Mouse (Mus musculus): Measurements from ENCODE around the gene Mpp3. TPM values are rescaled to one million over a fixed set of nuclear protein-coding genes. Genes with fewer than 3 reads are reported as not detected.

Mpp3 gene
- polyA plus RNA-seq, 2 experiments = 4.9 to 15.7 TPM

- no peak for ATAC-seq (ENCODE audit: low FRiP score, low read depth)
- WGBS = 82% methylated on average over 12 of the region's 12 CpGs
- H3K36me3 ChIP-seq (ENCODE audit: control insufficient read depth, insufficient read depth, low read length) = 0 out of 2 replicates have a peak, but pooled peaks cover 3% of the 10 kb centered on the region
Observed at GRCm38 (mm10) chr11:101981850-101982249, 46.4 kb downstream of the Mpp3 start.

GRCm38 (mm10) chr11:101980603-101981157 is 47.6 kb downstream of the Mpp3 start:
- no peak overlapping the region for H3K4me3 ChIP-seq (replicated peaks; ENCODE audit: low read length)
- H3K27ac ChIP-seq (replicated peaks; ENCODE audit: low read depth, low read length) = no peak overlapping the region
- no peak overlapping the region for H3K4me2 ChIP-seq (replicated peaks; ENCODE audit: low read depth, low read length, severe bottlenecking)
- H3K27me3 ChIP-seq (ENCODE audit: control insufficient read depth, insufficient read depth, low read length) = no peaks in the 10 kb centered on the region
- no peaks in the 10 kb centered on the region for H3K9me3 ChIP-seq (ENCODE audit: control insufficient read depth, low read length)
- H3K36me3 ChIP-seq (ENCODE audit: control insufficient read depth, insufficient read depth, low read length) = 0 out of 2 replicates have a peak, but pooled peaks cover 3% of the 10 kb centered on the region
- H3K4me1 ChIP-seq (ENCODE audit: control insufficient read depth, insufficient read depth, low read length) = 0 out of 2 replicates have a peak, but pooled peaks cover 5% of the 10 kb centered on the region
- no peak overlapping the region for H3K9ac ChIP-seq (ENCODE audit: low read depth, low read length, severe bottlenecking)
- 75% methylated on average over 9 of the region's 9 CpGs for whole genome bisulfite sequencing
- DNase-seq (ENCODE audit: low spot score) (no peak), ATAC-seq (ENCODE audit: low FRiP score, low read depth) (no peak)
- TF ChIP-seq POLR2A (IDR thresholded peaks at IDR 0.05; ENCODE audit: borderline replicate concordance, extremely low read depth, insufficient read depth, insufficient read length) = no peak

More at GRCm38 (mm10) chr11:101981850-101982249, 46.4 kb downstream of the Mpp3 start:
- H3K27ac ChIP-seq (replicated peaks; ENCODE audit: low read depth, low read length) = no peak overlapping the region
- no peak for TF ChIP-seq POLR2A (IDR thresholded peaks at IDR 0.05; ENCODE audit: borderline replicate concordance, extremely low read depth, insufficient read depth, insufficient read length)
- no peak for DNase-seq (ENCODE audit: low spot score)
- H3K9ac ChIP-seq (ENCODE audit: low read depth, low read length, severe bottlenecking) = no peak overlapping the region
- H3K4me1 ChIP-seq (ENCODE audit: control insufficient read depth, insufficient read depth, low read length) = 0 out of 2 replicates have a peak, but pooled peaks cover 10% of the 10 kb centered on the region
- no peak overlapping the region for H3K4me2 ChIP-seq (replicated peaks; ENCODE audit: low read depth, low read length, severe bottlenecking)
- H3K9me3 ChIP-seq (ENCODE audit: control insufficient read depth, low read length) = no peaks in the 10 kb centered on the region
- no peak overlapping the region for H3K4me3 ChIP-seq (replicated peaks; ENCODE audit: low read length)
- no peaks in the 10 kb centered on the region for H3K27me3 ChIP-seq (ENCODE audit: control insufficient read depth, insufficient read depth, low read length)

- Histone ChIP-seq H3K27me3 (ENCODE audit: control insufficient read depth, insufficient read depth, low read length) (no peaks in the 10 kb centered on the region), H3K27ac (replicated peaks; ENCODE audit: low read depth, low read length) (no peak overlapping the region), H3K9ac (ENCODE audit: low read depth, low read length, severe bottlenecking) (no peak overlapping the region), H3K4me2 (replicated peaks; ENCODE audit: low read depth, low read length, severe bottlenecking) (no peak overlapping the region), H3K4me1 (ENCODE audit: control insufficient read depth, insufficient read depth, low read length) (0 out of 2 replicates have a peak, but pooled peaks cover 5% of the 10 kb centered on the region), H3K9me3 (ENCODE audit: control insufficient read depth, low read length) (no peaks in the 10 kb centered on the region), H3K4me3 (replicated peaks; ENCODE audit: low read length) (no peak overlapping the region), H3K36me3 (ENCODE audit: control insufficient read depth, insufficient read depth, low read length) (0 out of 2 replicates have a peak, but pooled peaks cover 3% of the 10 kb centered on the region)
- ATAC-seq (ENCODE audit: low FRiP score, low read depth) (no peak), DNase-seq (ENCODE audit: low spot score) (no peak)
- no peak for TF ChIP-seq POLR2A (IDR thresholded peaks at IDR 0.05; ENCODE audit: borderline replicate concordance, extremely low read depth, insufficient read depth, insufficient read length)
- WGBS = 87% methylated on average over 5 of the region's 5 CpGs
Observed at GRCm38 (mm10) chr11:101979140-101979539, 49.1 kb downstream of the Mpp3 start.

- WGBS = 92% methylated on average over 7 of the region's 7 CpGs
- DNase-seq (ENCODE audit: low spot score) = no peak
- no peak for TF ChIP-seq POLR2A (IDR thresholded peaks at IDR 0.05; ENCODE audit: borderline replicate concordance, extremely low read depth, insufficient read depth, insufficient read length)
Observed at GRCm38 (mm10) chr11:101976949-101977348, 51.3 kb downstream of the Mpp3 start.

GRCm38 (mm10) chr11:101974923-101975322 is 53.3 kb downstream of the Mpp3 start:
- ATAC-seq (ENCODE audit: low FRiP score, low read depth) = no peak
- no peaks in the 10 kb centered on the region for H3K27me3 ChIP-seq (ENCODE audit: control insufficient read depth, insufficient read depth, low read length)
- H3K4me2 ChIP-seq (replicated peaks; ENCODE audit: low read depth, low read length, severe bottlenecking) = no peak overlapping the region
- WGBS = 54% methylated on average over 9 of the region's 9 CpGs
- DNase-seq (ENCODE audit: low spot score) = no peak
- H3K9ac ChIP-seq (ENCODE audit: low read depth, low read length, severe bottlenecking) = no peak overlapping the region
- H3K4me1 ChIP-seq (ENCODE audit: control insufficient read depth, insufficient read depth, low read length) = peaks cover 9% of the 10 kb centered on the region; the same call in 1 of the 2 replicates
- TF ChIP-seq POLR2A (IDR thresholded peaks at IDR 0.05; ENCODE audit: borderline replicate concordance, extremely low read depth, insufficient read depth, insufficient read length) = no peak
- H3K9me3 ChIP-seq (ENCODE audit: control insufficient read depth, low read length) = no peaks in the 10 kb centered on the region
- no peak overlapping the region for H3K27ac ChIP-seq (replicated peaks; ENCODE audit: low read depth, low read length)
- no peak overlapping the region for H3K4me3 ChIP-seq (replicated peaks; ENCODE audit: low read length)
- H3K36me3 ChIP-seq (ENCODE audit: control insufficient read depth, insufficient read depth, low read length) = 0 out of 2 replicates have a peak, but pooled peaks cover 3% of the 10 kb centered on the region

More at GRCm38 (mm10) chr11:101976949-101977348, 51.3 kb downstream of the Mpp3 start:
- Histone ChIP-seq H3K36me3 (ENCODE audit: control insufficient read depth, insufficient read depth, low read length) (0 out of 2 replicates have a peak, but pooled peaks cover 3% of the 10 kb centered on the region), H3K4me1 (ENCODE audit: control insufficient read depth, insufficient read depth, low read length) (peaks cover 9% of the 10 kb centered on the region; the same call in 1 of the 2 replicates), H3K4me2 (replicated peaks; ENCODE audit: low read depth, low read length, severe bottlenecking) (no peak overlapping the region), H3K27me3 (ENCODE audit: control insufficient read depth, insufficient read depth, low read length) (no peaks in the 10 kb centered on the region), H3K9me3 (ENCODE audit: control insufficient read depth, low read length) (no peaks in the 10 kb centered on the region), H3K9ac (ENCODE audit: low read depth, low read length, severe bottlenecking) (no peak overlapping the region), H3K27ac (replicated peaks; ENCODE audit: low read depth, low read length) (no peak overlapping the region), H3K4me3 (replicated peaks; ENCODE audit: low read length) (no peak overlapping the region)
- no peak for ATAC-seq (ENCODE audit: low FRiP score, low read depth)
